Comparison of ENCODE assay signal across 13 mouse cellular contexts in genomic region chr3:52048082-52048481, GRCm38 (mm10). TPM values are rescaled to one million over a fixed set of nuclear protein-coding genes. Genes with fewer than 3 reads are reported as not detected.
A peak's percentile ranks its signal among the peaks of the same experiment; 100 is the strongest.
DNase-seq lines count a peak whose midpoint lies in the region; ATAC-seq and TF ChIP-seq lines count a peak whose summit lies in the region.
"Had no signal": no experiment of that assay in that cellular context is flagged by ENCODE, and none has a peak within 500 bp of the region (broad histone marks: within the 10 kb centered on the region; RNA-seq: fewer than 3 reads in every experiment).

No protein-coding gene starts in this region.

- peaks cover 11% of the 10 kb centered on the region for H3K36me3 ChIP-seq in forebrain, embryonic 10.5 days (replicated peaks)
- H3K36me3 ChIP-seq in forebrain, embryonic 11.5 days (ENCODE audit: control insufficient read depth, insufficient read depth, low read length) = no peaks in the 10 kb centered on the region
- H3K36me3 ChIP-seq: liver, embryonic 15.5 days had no signal

- H3K4me2 ChIP-seq in forebrain, embryonic 11.5 days (ENCODE audit: low read depth, low read length, severe bottlenecking) = no peak overlapping the region

- no peak for DNase-seq in forebrain, embryonic 10.5 days (ENCODE audit: extremely low spot score, low spot score)
- DNase-seq in forebrain, embryonic 11.5 days (ENCODE audit: low spot score) = no peak
- DNase-seq in layer of hippocampus, adult 2 months (ENCODE audit: low spot score in 2 of 2) = no peak
- no peak for DNase-seq in layer of hippocampus, postnatal 25 days (ENCODE audit: extremely low spot score in 1 of 2, low spot score in 1 of 2)
- DNase-seq in induced T-regulatory cell, adult 2 months (ENCODE audit: low read depth) = peak; percentile 87
- no peak for DNase-seq in thymus, postnatal 25 days
- no peak for DNase-seq in urinary bladder, postnatal 14 days (ENCODE audit: low spot score)
- DNase-seq: cerebellum, adult 11-12 months; gastrocnemius, postnatal 14 days; kidney, adult 2 months had no signal

- no peak for ATAC-seq in forebrain, embryonic 11.5 days (replicated peaks; ENCODE audit: low FRiP score)
- ATAC-seq in CD4-positive, CD25-positive, alpha-beta regulatory T cell, adult 4 months = peak; percentile 25

- no peak overlapping the region for H3K4me3 ChIP-seq in forebrain, embryonic 10.5 days
- H3K4me3 ChIP-seq in forebrain, embryonic 11.5 days (ENCODE audit: low read depth, low read length) = no peak overlapping the region
- H3K4me3 ChIP-seq in layer of hippocampus, adult 2 months = no peak overlapping the region
- H3K4me3 ChIP-seq: liver, embryonic 15.5 days had no signal

- no peak for TF ChIP-seq CTCF in layer of hippocampus, adult 2 months (conservative IDR thresholded peaks at IDR 0.05)

- peaks cover 11% of the 10 kb centered on the region; the same call in 1 of the 2 replicates for H3K9me3 ChIP-seq in forebrain, embryonic 10.5 days
- no peaks in the 10 kb centered on the region; the same call in 1 of the 2 replicates for H3K9me3 ChIP-seq in forebrain, embryonic 11.5 days (ENCODE audit: control insufficient read depth, low read length)
- H3K9me3 ChIP-seq: liver, embryonic 15.5 days had no signal

- WGBS in forebrain, embryonic 10.5 days = 93% methylated on average over 14 of the region's 14 CpGs
- 93% methylated on average over 14 of the region's 14 CpGs for WGBS in forebrain, embryonic 11.5 days

- H3K9ac ChIP-seq in forebrain, embryonic 11.5 days (ENCODE audit: low read length) = no peak overlapping the region
- H3K9ac ChIP-seq: liver, embryonic 15.5 days had no signal

- H3K27ac ChIP-seq in forebrain, embryonic 10.5 days = peak overlapping the region; percentile 94; the same call in 1 of the 2 replicates
- H3K27ac ChIP-seq in forebrain, embryonic 11.5 days (ENCODE audit: low read depth, low read length) = no peak overlapping the region
- peak overlapping the region; percentile 79; the same call in 1 of the 2 replicates for H3K27ac ChIP-seq in layer of hippocampus, adult 2 months

- H3K4me1 ChIP-seq in forebrain, embryonic 10.5 days = peaks cover 62% of the 10 kb centered on the region
- H3K4me1 ChIP-seq in forebrain, embryonic 11.5 days (replicated peaks; ENCODE audit: control insufficient read depth, insufficient read depth, low read length) = peaks cover 33% of the 10 kb centered on the region; the same call in 1 of the 2 replicates

- no peaks in the 10 kb centered on the region for H3K27me3 ChIP-seq in forebrain, embryonic 10.5 days (ENCODE audit: poor library complexity, severe bottlenecking)
- H3K27me3 ChIP-seq in forebrain, embryonic 11.5 days (ENCODE audit: control insufficient read depth, insufficient read depth, low read length) = no peaks in the 10 kb centered on the region
- H3K27me3 ChIP-seq: CH12.LX; liver, embryonic 15.5 days had no signal

RNA-seq across cellular contexts. Expression of gene Maml3, which starts 56.8 kb away (rescaled TPM):
- polyA plus RNA-seq in forebrain, embryonic 10.5 days (2016; fragmentation: Nextera tagmentation; extraction: Ambion mirVana) = 5.6 TPM in 2 replicates
- 7.0 and 7.5 TPM in 2 replicates for polyA plus RNA-seq in forebrain, embryonic 11.5 days (2014; fragmentation: Nextera tagmentation; extraction: Ambion mirVana)
- total RNA-seq in layer of hippocampus, adult 2 months (2021) = 1 to 10 TPM; 8.7 to 9.8 TPM
- total RNA-seq in layer of hippocampus, postnatal 25 days (2021) = 10 to 100 TPM in 1 of 2 experiments, 1 to 10 TPM in 1; 7.3 to 10.0 TPM
- polyA plus RNA-seq in CD4-positive, CD25-positive, alpha-beta regulatory T cell, adult 4 months (2017; shearing (Covaris generic)) = under 1 TPM; 0.56 to 0.62 TPM
